Mouse (Mus musculus): ENCODE data around the gene Krtap19-2. TPM values are rescaled to one million over a fixed set of nuclear protein-coding genes. Genes with fewer than 3 reads are reported as not detected.

Gene Krtap19-2
- polyA plus RNA-seq, 1 experiment from 2014 or later: not detected

- Histone ChIP-seq H3K4me1 (no peaks in the 10 kb centered on the region), H3K4me2 (replicated peaks) (no peak overlapping the region), H3K9me3 (no peaks in the 10 kb centered on the region), H3K4me3 (no peak overlapping the region), H3K27me3 (no peaks in the 10 kb centered on the region), H3K27ac (replicated peaks) (no peak overlapping the region), H3K9ac (replicated peaks) (no peak overlapping the region), H3K36me3 (no peaks in the 10 kb centered on the region)
- WGBS: 75% methylated on average over 3 of the region's 3 CpGs
- ATAC-seq (replicated peaks): no peak
Observed at GRCm38 (mm10) chr16:88823736-88824135, 50.3 kb downstream of the Krtap19-2 start.

Other genes starting within 250 kb of the Krtap19-2 start
- not detected in 2 replicates for gene 2310079G19Rik, start 246.6 kb downstream of the Krtap19-2 start, polyA plus RNA-seq (2015; fragmentation: Nextera tagmentation; extraction: Ambion mirVana)
- not detected in 2 replicates for gene Krtap26-1, start 226.5 kb downstream of the Krtap19-2 start, polyA plus RNA-seq (2015; fragmentation: Nextera tagmentation; extraction: Ambion mirVana)
- gene Krtap27-1, start 202.6 kb downstream of the Krtap19-2 start, polyA plus RNA-seq (2015; fragmentation: Nextera tagmentation; extraction: Ambion mirVana): not detected in 2 replicates
- gene 2310061N02Rik, start 166.3 kb downstream of the Krtap19-2 start, polyA plus RNA-seq (2015; fragmentation: Nextera tagmentation; extraction: Ambion mirVana): not detected in 2 replicates
- not detected in 2 replicates for gene Krtap13-1, start 145.4 kb downstream of the Krtap19-2 start, polyA plus RNA-seq (2015; fragmentation: Nextera tagmentation; extraction: Ambion mirVana)
- gene Krtap13, start 122.6 kb downstream of the Krtap19-2 start, polyA plus RNA-seq (2015; fragmentation: Nextera tagmentation; extraction: Ambion mirVana): not detected in 2 replicates
- not detected in 2 replicates for gene 2310034C09Rik, start 115.4 kb downstream of the Krtap19-2 start, polyA plus RNA-seq (2015; fragmentation: Nextera tagmentation; extraction: Ambion mirVana)
- gene 2310057N15Rik, start 100.1 kb downstream of the Krtap19-2 start, polyA plus RNA-seq (2015; fragmentation: Nextera tagmentation; extraction: Ambion mirVana): not detected in 2 replicates
- not detected in 2 replicates for gene Gm5965, start 96.4 kb downstream of the Krtap19-2 start, polyA plus RNA-seq (2015; fragmentation: Nextera tagmentation; extraction: Ambion mirVana)
- gene Gm20741, start 62.0 kb downstream of the Krtap19-2 start, polyA plus RNA-seq (2015; fragmentation: Nextera tagmentation; extraction: Ambion mirVana): not detected in 2 replicates
- not detected in 2 replicates for gene Krtap15, start 54.1 kb downstream of the Krtap19-2 start, polyA plus RNA-seq (2015; fragmentation: Nextera tagmentation; extraction: Ambion mirVana)
- not detected in 2 replicates for gene Krtap14, start 48.1 kb downstream of the Krtap19-2 start, polyA plus RNA-seq (2015; fragmentation: Nextera tagmentation; extraction: Ambion mirVana)
- gene Krtap19-1, start 4.9 kb downstream of the Krtap19-2 start, polyA plus RNA-seq (2015; fragmentation: Nextera tagmentation; extraction: Ambion mirVana): not detected in 2 replicates
- gene Krtap19-3, start 3.8 kb upstream of the Krtap19-2 start, polyA plus RNA-seq (2015; fragmentation: Nextera tagmentation; extraction: Ambion mirVana): not detected in 2 replicates
- gene Krtap19-4, start 10.8 kb upstream of the Krtap19-2 start, polyA plus RNA-seq (2015; fragmentation: Nextera tagmentation; extraction: Ambion mirVana): not detected in 2 replicates
- not detected in 2 replicates for gene Krtap19-5, start 22.2 kb upstream of the Krtap19-2 start, polyA plus RNA-seq (2015; fragmentation: Nextera tagmentation; extraction: Ambion mirVana)
- not detected in 2 replicates for gene Krtap19-9b, start 58.0 kb upstream of the Krtap19-2 start, polyA plus RNA-seq (2015; fragmentation: Nextera tagmentation; extraction: Ambion mirVana)
- gene Krtap16-3, start 88.6 kb upstream of the Krtap19-2 start, polyA plus RNA-seq (2015; fragmentation: Nextera tagmentation; extraction: Ambion mirVana): not detected in 2 replicates
- not detected in 2 replicates for gene Krtap22-2, start 136.5 kb upstream of the Krtap19-2 start, polyA plus RNA-seq (2015; fragmentation: Nextera tagmentation; extraction: Ambion mirVana)
- gene Gm10229, start 141.0 kb upstream of the Krtap19-2 start, polyA plus RNA-seq (2015; fragmentation: Nextera tagmentation; extraction: Ambion mirVana): not detected in 2 replicates
- gene Krtap6-1, start 157.4 kb upstream of the Krtap19-2 start, polyA plus RNA-seq (2015; fragmentation: Nextera tagmentation; extraction: Ambion mirVana): not detected in 2 replicates
- gene Gm10228, start 167.2 kb upstream of the Krtap19-2 start, polyA plus RNA-seq (2015; fragmentation: Nextera tagmentation; extraction: Ambion mirVana): not detected in 2 replicates
- gene Krtap6-5, start 173.6 kb upstream of the Krtap19-2 start, polyA plus RNA-seq (2015; fragmentation: Nextera tagmentation; extraction: Ambion mirVana): not detected in 2 replicates
- gene 1110025L11Rik, start 189.7 kb upstream of the Krtap19-2 start, polyA plus RNA-seq (2015; fragmentation: Nextera tagmentation; extraction: Ambion mirVana): not detected in 2 replicates
- not detected in 2 replicates for gene Krtap6-3, start 209.7 kb upstream of the Krtap19-2 start, polyA plus RNA-seq (2015; fragmentation: Nextera tagmentation; extraction: Ambion mirVana)

Data from forebrain, embryonic 15.5 days (tissue).